Mouse (Mus musculus) cerebellum, adult 2 months (tissue): ENCODE data around the gene Gm10803. TPM values are rescaled to one million over a fixed set of nuclear protein-coding genes. Genes with fewer than 3 reads are reported as not detected.
A peak's percentile ranks its signal among the peaks of the same experiment; 100 is the strongest.

ENCODE experiments used
- DNase-seq, 2 experiments: peaks; one replicate each; pipeline ENCODE4 v3.0.0; 2021
- H3K27ac ChIP-seq: fragments of 200-500 bp; 2 replicates; pipeline ENCODE4 v1.5.1; 2012; ENCODE audit warnings: low read length, control low read depth, inconsistent platforms; ENCODE audit not compliant: insufficient read depth
- H3K27me3 ChIP-seq: fragments of 200-500 bp; 2 replicates; pipeline ENCODE4 v1.6.1; 2012; ENCODE audit warnings: inconsistent platforms, mild to moderate bottlenecking, low read length, moderate library complexity; ENCODE audit not compliant: control insufficient read depth, insufficient read depth
- H3K4me1 ChIP-seq: fragments of 200-500 bp; 2 replicates; pipeline ENCODE4 v1.6.1; 2011; ENCODE audit warnings: low read length; ENCODE audit not compliant: control insufficient read depth, insufficient read depth
- H3K4me3 ChIP-seq: fragments of 200-500 bp; replicated peaks from 2 replicates; pipeline ENCODE3; 2011; ENCODE audit warnings: mild to moderate bottlenecking, low read depth, low read length, control low read depth; ENCODE audit not compliant: insufficient read depth
- CTCF ChIP-seq: fragments of 200-500 bp; IDR thresholded peaks from 2 replicates; pipeline ENCODE4 v1.5.1; 2011; ENCODE audit warnings: low read depth, mild to moderate bottlenecking, control low read depth, low read length, moderate library complexity, borderline replicate concordance; ENCODE audit not compliant: insufficient read depth
- POLR2A ChIP-seq: fragments of 200-500 bp; IDR thresholded peaks from 2 replicates; pipeline ENCODE4 v1.6.1; 2011; ENCODE audit warnings: low read length, control low read depth, borderline replicate concordance; ENCODE audit not compliant: insufficient read depth
- WGBS: fragments of 180-500 bp; shearing (Covaris S2); methylation state at CpG from one replicate; pipeline ENCODE4 v1.1.7; 2018; 5-methylcytosine and 5-hydroxymethylcytosine counted together
- polyA plus RNA-seq: library from polyadenylated mRNA; depleted of rRNA; stranded (reverse); fragments of >200 nt; gene quantifications from 2 replicates; pipeline ENCODE4 v1.2.3, GENCODE M21; 2012

Gene Gm10803
- polyA plus RNA-seq, 1 experiment: not detected

DNA sequence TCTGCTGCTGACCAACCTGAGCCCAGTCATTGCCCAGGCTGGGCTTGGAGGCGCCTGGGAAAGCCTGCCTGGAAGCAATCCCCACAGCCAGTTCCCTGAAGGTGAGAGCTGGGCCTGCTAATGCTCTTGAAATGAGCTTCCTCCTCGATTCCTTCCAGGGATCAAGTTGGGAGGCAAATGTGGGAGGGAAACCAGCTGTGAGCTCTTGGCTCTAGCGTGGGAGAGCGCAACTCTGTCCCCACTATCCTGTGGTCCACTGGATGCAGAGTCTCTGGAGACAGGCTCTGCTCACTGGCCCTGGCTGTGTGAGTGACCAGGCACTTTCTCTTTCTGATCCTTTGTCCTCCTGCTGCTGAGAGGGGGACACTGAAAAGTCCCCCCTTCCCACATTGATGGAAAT is 30.8 kb upstream of the Gm10803 start:
- WGBS: 71% methylated on average over 4 of the region's 4 CpGs
- no peak overlapping the region for H3K4me3 ChIP-seq
- peaks cover 6% of the 10 kb centered on the region for H3K4me1 ChIP-seq
- no peak for DNase-seq
- TF ChIP-seq CTCF (no peak), POLR2A (no peak)
- H3K27ac ChIP-seq: no peak overlapping the region
- H3K27me3 ChIP-seq: no peaks in the 10 kb centered on the region

DNA sequence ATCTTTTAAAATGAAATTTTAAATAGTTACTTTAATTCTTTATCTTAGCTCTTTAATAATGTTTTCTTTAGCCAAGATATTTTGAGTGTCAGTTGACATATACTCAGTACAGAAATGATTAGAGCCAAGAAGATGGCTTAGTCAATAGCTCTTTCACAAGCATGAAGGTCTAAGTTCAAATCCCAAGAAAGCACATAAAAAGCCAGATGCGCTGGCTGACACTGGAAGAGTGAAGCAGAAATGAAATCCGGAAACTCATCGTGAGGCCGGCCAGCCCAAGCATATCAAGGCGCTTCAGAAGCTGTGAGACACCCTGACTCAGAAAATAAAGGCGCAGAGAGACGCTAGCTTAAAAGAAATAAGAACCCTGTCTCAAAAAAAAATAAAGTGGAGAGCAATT is 26.5 kb upstream of the Gm10803 start:
- WGBS: 97% methylated on average over 7 of the region's 7 CpGs
- no peak for DNase-seq
- Histone ChIP-seq H3K27me3 (no peaks in the 10 kb centered on the region), H3K4me1 (no peaks in the 10 kb centered on the region), H3K4me3 (no peak overlapping the region), H3K27ac (no peak overlapping the region)
- TF ChIP-seq CTCF (no peak), POLR2A (no peak)

DNA sequence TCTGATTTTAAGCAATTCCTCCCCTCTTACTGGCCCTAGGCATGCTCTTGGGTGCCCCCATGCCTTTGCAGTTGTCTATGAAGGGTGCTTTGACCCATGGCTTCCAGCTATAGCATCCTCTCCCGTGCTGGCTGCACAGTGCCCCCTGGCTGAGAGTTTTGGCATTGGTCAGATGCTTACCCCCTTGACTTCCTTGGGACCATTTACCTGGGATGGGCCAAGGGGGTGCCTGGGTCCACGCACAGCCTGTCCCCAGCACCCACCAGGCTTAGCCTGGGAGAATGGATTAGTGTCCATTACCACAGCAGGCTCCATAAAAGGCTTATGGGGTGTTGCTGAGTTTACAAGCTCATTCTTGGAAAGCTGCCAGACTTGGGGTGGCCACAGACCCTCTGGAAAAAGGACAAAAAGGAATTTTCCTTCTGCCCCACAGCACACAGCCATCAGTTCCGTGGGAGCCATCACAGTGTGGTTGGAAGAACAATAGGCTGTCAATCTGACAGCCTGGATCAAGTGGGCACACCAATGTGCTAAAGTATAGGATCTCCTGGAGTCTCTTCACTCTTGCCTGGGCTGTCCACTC is 22.9 kb upstream of the Gm10803 start:
- no peaks in the 10 kb centered on the region for H3K4me1 ChIP-seq
- no peak overlapping the region for H3K4me3 ChIP-seq
- peak; percentile 15; the same call in 1 of the 2 replicates for TF ChIP-seq CTCF
- no peak for TF ChIP-seq POLR2A
- WGBS: 67% methylated on average over 3 of the region's 3 CpGs
- H3K27ac ChIP-seq: no peak overlapping the region
- no peak for DNase-seq
- no peaks in the 10 kb centered on the region for H3K27me3 ChIP-seq

DNA sequence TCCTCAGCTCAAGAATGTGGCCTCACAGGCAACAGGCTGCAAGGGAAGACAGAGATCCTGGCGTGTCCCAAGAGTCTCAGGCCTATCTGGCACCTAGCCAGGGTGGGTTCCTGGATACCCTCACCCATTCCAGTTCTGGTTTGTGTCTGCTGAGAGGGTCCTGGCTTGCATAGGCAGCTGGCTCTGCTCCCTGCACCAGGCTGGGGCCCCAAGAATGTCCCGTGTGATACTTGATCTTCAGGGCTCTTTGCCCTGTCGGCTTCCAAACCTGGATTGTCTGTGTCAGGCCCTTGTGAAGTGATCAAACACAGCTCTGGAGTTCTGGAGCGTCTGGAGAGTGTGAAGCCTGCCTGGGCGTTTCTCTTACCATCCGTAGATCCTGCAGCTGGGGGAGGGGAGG is 22.2 kb upstream of the Gm10803 start:
- Histone ChIP-seq H3K4me3 (no peak overlapping the region), H3K27ac (no peak overlapping the region), H3K4me1 (no peaks in the 10 kb centered on the region), H3K27me3 (no peaks in the 10 kb centered on the region)
- no peak for DNase-seq
- 40% methylated on average over 6 of the region's 6 CpGs for WGBS
- TF ChIP-seq CTCF: no peak
- TF ChIP-seq POLR2A: no peak

DNA sequence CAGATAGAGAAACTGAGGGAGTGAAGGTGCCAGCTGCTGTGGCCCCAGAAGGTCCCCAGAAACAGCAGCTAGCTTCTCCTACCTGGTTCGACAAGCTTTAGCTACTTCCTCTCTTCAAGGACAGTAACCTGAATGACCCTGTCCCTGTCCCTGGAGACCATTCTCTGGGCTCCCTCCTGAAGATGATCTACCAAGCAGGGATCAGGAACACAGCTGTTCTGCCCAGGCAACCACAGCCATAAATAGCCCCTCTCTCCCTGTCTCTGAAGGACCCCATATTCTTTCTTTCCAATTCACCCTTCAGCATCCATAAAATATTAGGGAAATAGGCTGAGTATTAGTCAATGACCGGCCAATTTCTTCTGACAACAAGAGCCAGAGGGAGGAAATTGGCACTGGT is 18.6 kb upstream of the Gm10803 start:
- no peak overlapping the region for H3K27ac ChIP-seq
- H3K4me1 ChIP-seq: no peaks in the 10 kb centered on the region
- DNase-seq: no peak
- H3K4me3 ChIP-seq: no peak overlapping the region
- TF ChIP-seq CTCF: no peak
- no peak for TF ChIP-seq POLR2A
- 45% methylated on average over 2 of the region's 2 CpGs for WGBS
- H3K27me3 ChIP-seq: no peaks in the 10 kb centered on the region

DNA sequence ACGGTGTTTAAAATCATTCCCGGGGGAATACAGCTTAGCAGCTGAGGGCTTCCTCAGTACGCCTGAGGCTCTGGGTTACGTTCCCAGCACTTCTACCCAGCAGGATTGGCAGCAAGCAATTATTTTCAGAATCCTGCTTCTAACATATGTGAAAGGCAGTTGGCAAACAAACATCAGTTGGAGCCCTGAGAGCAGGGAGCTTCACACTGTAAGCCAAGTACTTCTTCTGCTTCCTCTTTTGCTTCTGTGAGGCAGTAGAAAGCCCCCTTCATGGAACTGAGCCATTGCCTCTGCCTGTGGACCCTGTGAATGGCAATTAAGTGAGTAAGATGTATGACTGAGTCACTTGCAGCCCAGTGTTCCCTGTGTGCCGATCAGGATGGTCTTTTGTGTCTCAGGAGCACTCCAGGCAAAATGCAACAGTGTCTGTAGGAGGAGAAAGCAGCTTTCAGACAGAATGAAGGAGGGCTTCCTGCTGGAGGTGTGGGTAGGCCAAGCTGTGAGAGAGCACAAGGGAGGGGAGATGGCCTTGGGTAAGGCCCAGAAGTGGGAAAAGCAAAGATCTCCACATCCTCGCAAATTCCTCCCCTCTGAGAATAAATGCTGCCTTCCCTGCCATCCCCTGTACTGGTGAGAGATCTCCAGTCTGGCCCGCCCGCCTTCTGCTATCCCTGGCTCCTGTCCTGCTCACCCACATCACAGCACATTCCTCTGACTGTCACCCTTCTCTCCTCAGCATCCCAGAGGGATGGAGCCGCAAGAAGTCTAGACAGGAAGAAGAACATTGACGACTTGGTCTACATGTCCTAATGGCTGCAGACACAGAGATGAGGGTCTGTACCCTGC is 7.5 kb upstream of the Gm10803 start:
- WGBS: 41% methylated on average over 10 of the region's 10 CpGs

DNA sequence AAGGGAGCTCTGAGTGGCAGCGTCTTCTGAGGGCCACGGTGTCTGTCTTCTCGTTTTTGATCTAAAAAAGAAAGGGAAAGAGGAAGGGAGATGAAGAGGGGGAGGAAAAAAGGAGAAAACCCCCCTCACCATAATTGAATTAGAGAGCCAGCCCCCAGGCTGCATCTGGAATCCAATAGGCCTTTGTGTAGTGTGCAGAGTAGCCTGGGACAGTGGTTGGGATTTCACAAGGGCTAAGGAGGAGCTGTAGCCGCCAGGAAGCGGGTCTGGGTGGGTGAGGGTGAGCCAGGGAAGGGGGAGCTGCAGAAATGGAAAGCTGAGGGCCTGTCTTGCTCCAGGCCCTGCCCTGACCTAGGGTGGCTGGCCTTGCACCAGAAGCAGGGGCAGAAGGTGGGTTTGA is 6.5 kb upstream of the Gm10803 start:
- 89% methylated on average over 5 of the region's 5 CpGs for WGBS
- Histone ChIP-seq H3K4me1 (no peaks in the 10 kb centered on the region), H3K27ac (no peak overlapping the region), H3K4me3 (no peak overlapping the region), H3K27me3 (no peaks in the 10 kb centered on the region)
- DNase-seq: no peak
- TF ChIP-seq CTCF: no peak
- TF ChIP-seq POLR2A: no peak

More for the DNA sequence above, 7.5 kb upstream of the Gm10803 start:
- Histone ChIP-seq H3K27me3 (no peaks in the 10 kb centered on the region), H3K4me1 (no peaks in the 10 kb centered on the region), H3K27ac (no peak overlapping the region), H3K4me3 (no peak overlapping the region)
- TF ChIP-seq CTCF (no peak), POLR2A (no peak)
- DNase-seq: no peak

DNA sequence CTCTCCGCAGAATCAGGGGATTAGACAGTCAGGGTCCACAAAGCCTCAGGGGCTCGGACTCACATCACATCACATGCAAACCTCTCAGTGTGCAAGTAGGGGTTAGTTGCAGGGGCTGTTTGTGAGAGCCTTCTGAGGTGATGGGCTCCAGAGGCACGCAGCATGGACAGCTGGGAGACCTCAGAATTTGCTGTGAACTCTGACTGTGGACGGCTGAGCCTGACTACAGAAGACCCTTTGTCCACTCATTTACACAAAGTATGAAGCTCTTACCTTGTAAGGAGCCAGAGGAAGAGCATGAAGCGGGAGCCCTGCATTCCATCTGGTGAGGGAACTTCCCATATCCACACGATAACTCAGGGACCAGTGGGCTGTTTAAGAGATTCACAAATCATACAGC is 5.3 kb downstream of the Gm10803 start:
- no peak overlapping the region for H3K27ac ChIP-seq
- WGBS: 76% methylated on average over 6 of the region's 6 CpGs

More for the DNA sequence above, 5.3 kb downstream of the Gm10803 start:
- DNase-seq: no peak
- TF ChIP-seq POLR2A (no peak), CTCF (no peak)
- Histone ChIP-seq H3K27me3 (no peaks in the 10 kb centered on the region), H3K4me3 (no peak overlapping the region), H3K4me1 (no peaks in the 10 kb centered on the region)
